Mouse (Mus musculus) splenic B cell, adult 2 months (primary cell): ENCODE data around the gene Sdf4.

Source experiments
- DNase-seq: peaks from one replicate; pipeline ENCODE4 v3.0.0-alpha.2; 2011; ENCODE audit warnings: low read depth, low spot score
- H3K27me3 ChIP-seq: 2 replicates; pipeline ENCODE4 v1.6.1; 2012; ENCODE audit warnings: mild to moderate bottlenecking, low read length, moderate library complexity, mixed read lengths; ENCODE audit not compliant: control insufficient read depth, poor library complexity, insufficient read depth, severe bottlenecking
- H3K36me3 ChIP-seq: 2 replicates; pipeline ENCODE4 v1.6.1; 2012; ENCODE audit warnings: mild to moderate bottlenecking, low read length, moderate library complexity, mixed read lengths; ENCODE audit not compliant: control insufficient read depth, poor library complexity, insufficient read depth, severe bottlenecking

Gene Sdf4

DNA sequence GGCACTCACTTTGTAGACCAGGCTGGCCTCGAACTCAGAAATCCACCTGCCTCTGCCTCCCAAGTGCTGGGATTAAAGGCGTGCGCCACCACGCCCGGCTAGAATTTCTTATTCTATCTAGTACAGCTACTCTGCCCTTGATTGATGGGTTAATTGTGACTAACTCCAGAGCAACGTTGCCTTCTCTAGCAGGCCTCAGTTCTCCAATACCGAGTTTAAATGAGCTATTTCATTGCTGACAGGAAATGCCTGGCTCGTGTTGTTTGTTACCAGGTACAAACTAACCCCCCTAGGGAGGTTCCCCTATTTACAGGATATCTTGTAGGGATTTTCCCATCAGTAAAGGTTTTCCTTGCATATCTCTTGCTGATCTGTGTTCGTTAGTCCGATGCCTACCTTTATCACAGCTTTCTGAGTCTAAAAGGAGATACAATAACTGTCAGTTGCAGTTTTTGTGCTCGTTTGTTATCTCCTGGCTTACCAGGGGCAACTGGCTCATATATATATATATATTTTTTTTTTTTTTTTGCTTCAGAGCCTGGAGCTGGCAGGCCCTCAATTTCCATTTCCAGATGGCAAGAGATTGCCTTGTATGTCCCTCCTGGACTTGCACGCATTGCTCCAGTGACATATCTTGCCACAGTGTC, 11.1 kb upstream of the Sdf4 start:
- no peaks in the 10 kb centered on the region for H3K27me3 ChIP-seq
- DNase-seq = no peak
- no peaks in the 10 kb centered on the region for H3K36me3 ChIP-seq

DNA sequence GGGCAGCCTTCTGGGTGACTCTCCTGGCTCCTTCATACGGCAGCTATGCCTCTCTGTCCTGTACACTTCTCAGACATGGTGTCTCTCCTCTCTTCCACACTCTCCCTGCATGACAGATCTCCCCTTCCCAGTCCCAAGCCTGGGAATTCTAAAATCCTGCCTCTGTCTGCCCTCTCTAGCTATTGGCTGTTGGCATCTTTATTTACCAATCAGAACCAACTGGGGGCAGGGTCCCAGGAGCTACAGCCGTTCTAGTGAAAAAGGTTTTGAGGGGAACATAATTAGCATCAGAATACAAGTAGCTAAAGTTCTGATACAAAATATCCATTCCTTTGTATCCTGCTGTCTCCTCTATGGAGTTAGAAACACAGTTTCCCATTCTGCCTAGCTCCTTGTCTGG, 8.9 kb upstream of the Sdf4 start:
- Histone ChIP-seq H3K36me3 (no peaks in the 10 kb centered on the region), H3K27me3 (no peaks in the 10 kb centered on the region)
- no peak for DNase-seq

DNA sequence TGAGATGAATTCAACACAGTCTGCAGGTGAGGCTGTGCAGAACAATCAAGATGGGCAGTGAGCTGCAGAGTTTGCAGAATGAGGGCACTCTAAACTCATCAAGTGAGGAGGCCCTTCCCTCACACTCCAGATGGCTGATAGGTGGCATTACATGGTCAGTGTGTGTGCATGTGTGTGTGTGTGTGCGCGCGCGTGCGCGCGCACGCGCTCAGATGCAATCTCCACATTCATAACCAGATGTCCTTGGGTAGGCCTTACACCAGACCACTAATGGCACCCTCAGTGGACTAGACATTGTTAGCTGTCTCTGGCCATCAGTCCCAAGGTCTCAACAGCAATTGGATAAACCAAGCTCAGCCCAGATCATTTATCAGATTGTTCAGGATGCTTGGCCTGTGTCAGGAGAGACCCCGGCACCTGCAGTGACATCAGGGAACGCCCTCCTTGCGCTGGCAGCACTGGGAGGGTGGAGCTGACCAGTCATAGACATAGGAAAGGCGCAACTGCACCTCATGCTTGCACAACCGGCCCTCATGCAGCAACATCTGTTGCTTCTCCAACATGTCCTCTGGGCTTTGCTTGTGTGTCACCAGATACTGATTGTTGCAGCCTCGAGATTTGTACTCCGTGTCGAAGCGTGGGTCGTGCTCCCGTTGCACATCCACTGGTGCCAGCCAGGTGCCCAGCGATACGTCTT, 1.3 kb upstream of the Sdf4 start:
- no peaks in the 10 kb centered on the region for H3K27me3 ChIP-seq
- peak; percentile 14 for DNase-seq
- H3K36me3 ChIP-seq = peaks cover 2% of the 10 kb centered on the region

DNA sequence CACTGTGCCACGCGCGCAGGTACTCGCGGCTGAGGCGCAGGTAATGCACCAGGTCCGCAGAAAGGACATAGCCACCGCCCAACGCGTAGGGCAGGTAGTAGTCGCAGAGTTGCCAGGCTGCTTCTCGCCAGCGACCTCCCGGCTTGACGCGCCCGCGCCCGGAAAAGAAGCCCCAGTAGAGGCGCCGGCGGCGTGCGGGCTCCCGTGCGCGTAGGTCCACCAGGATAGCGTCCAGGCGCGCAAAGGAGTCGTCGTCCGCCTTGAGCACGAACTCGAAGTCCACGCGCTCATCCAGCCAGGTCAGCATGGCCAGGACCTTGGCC, 803 bp upstream of the Sdf4 start:
- DNase-seq = no peak
- H3K36me3 ChIP-seq = peaks cover 4% of the 10 kb centered on the region

DNA sequence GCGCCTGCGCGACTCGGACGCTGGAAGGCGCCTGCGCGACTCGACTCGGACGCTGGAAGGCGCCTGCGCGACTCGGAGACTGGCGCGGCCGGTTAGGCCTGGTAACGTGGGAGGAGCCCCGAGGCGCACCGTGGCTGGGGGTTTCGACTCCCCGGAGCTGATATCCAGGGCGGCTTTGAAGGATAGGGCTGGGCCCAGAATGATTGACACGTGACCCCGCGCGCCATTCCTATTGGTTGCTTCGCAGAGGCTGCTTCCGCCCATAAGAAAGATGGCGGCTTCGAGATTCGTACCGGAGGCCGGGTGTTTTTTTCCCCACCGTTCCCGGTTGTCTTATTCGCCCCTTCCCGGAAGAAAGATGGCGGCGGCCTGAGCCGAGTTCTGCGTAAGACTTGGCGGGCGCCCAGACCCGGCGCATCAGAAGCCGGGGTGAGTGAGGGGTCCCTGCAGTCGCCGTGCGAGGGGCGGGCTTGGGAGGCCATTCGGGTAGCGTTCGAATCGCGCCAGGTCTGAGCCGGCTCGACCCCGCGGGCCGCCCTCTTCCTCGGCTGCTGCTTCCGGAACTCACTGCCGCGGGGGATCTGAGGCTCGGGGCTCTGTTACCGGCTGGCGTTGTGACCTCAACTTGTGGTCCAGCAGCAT, 355 bp downstream of the Sdf4 start:
- no peaks in the 10 kb centered on the region for H3K27me3 ChIP-seq
- peak; percentile 96 for DNase-seq
- peaks cover 8% of the 10 kb centered on the region for H3K36me3 ChIP-seq

More for the DNA sequence above, 803 bp upstream of the Sdf4 start:
- no peaks in the 10 kb centered on the region for H3K27me3 ChIP-seq

DNA sequence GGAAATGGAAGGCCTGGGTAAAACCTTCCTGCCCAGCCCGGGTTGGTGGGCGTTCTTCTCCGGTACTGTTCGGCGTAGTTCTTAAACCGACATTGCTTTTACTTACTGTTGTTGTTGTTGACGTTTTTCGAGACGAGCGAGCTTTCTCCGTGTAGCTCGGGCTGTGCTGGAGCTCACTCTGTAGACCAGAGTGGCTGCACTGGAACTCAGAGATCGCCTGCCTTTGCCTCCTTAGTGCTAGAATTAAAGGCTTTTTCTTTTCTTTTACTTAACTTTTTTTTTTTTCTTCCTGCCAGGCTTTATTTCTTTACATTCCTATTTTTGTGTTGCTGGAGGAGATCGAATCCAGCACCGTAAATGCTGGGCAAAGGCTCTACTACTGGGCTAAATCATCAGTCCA, 934 bp downstream of the Sdf4 start:
- no peaks in the 10 kb centered on the region for H3K27me3 ChIP-seq
- H3K36me3 ChIP-seq = peaks cover 8% of the 10 kb centered on the region
- no peak for DNase-seq

DNA sequence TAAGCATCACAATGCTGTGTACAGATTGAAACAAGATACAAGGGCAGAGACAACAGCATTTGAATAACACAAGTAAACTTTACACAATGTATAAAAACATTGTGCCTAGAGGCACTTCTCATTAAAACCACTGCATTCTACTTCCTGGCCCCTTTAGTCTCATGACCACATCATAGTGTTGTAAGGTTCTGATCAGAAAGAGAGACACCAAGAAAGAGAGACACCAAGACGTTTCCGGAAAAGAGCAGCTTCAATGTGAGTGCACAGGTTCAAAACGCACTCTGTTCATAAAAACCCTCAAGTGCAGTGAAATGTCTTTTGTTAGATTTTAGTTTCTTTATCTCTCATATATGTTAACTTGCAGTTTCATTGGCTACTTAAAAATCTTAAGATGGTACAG, 11.4 kb downstream of the Sdf4 start:
- no peak for DNase-seq
- no peaks in the 10 kb centered on the region for H3K27me3 ChIP-seq
- peaks cover 22% of the 10 kb centered on the region for H3K36me3 ChIP-seq

DNA sequence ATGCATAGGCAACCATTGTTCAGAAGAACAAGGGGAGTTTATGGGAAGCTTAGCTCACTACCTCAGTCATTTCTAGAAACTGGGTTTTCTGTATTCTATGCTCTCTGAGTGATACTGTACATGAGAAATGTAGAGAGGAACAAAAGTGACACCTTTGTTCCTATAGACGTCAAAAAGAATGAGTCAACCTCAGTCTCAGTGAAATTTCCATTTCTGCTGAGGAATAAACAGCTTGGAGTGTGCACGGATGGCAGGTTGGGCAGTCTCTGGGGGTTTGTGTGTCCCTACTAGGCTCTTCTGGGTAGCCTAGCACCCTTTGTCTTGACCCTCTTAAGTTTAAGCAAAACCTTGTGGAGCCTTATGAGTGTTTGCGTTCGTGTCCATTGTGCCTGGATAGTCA, 15.7 kb downstream of the Sdf4 start:
- no peak for DNase-seq
- no peaks in the 10 kb centered on the region for H3K27me3 ChIP-seq
- peaks cover 20% of the 10 kb centered on the region for H3K36me3 ChIP-seq

DNA sequence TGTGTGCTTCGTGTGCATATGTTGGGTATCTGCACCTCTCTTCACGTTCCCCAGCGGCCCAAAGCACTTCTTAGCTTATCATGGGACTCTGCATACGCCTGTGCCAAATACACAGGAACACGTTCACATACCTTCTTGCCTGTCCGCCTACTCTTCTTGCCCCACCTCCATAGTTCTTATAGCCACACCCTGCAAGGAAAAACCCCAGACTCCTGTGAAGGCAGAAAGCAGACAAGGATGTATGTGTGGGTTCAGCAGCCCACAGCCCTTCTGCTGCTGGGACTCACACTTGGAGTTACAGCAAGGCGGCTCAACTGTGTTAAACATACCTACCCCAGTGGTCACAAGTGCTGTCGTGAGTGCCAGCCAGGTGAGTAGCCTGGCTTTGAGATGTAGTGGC, 21.0 kb downstream of the Sdf4 start, which contains the start of gene Tnfrsf4:
Tnfrsf4 (plus strand) TSS at position 207 of the 400 bp plus-strand sequence.
- DNase-seq = no peak
- Histone ChIP-seq H3K27me3 (no peaks in the 10 kb centered on the region), H3K36me3 (peaks cover 12% of the 10 kb centered on the region)

DNA sequence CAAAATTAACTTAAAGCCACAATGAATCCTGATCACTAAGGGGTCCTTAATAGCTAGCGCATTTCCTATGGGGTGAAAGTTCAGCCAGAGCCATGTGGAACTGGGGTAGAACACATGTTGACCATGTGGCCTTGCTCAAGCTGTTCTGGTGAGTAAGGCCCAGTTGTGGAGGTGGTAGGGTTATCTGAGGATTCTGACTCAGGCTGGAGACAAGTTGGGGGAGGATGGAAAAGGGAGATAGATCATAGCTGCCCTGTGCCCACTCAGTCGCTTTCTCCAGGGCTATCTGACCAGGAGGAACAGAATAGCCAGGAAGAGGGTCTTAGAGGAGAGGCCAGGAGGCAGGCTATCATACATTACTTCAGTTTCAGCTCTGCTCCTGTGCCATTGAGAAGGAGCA, 21.8 kb downstream of the Sdf4 start:
- peaks cover 10% of the 10 kb centered on the region for H3K36me3 ChIP-seq
- no peak for DNase-seq
- no peaks in the 10 kb centered on the region for H3K27me3 ChIP-seq

DNA sequence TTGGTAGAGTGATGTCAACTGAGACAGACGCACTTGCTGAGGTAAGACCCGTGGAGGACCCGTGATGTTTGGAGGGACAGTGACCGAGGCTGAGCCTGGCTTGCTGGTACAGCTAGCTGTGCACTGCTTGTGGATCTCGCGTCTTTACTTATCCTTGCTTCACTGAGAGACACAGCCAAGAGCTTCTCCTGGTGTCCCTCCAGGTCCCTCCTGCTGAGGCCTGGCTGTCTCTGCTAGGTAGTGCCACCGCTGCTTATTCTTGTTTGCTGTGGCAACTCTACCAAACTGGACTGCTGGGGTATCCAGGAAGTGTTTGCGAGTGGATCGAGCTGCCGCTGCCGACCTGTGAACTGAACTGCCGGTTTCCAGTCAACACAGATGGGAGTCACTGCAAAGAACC, 27.1 kb downstream of the Sdf4 start:
- H3K27me3 ChIP-seq = no peaks in the 10 kb centered on the region
- DNase-seq = no peak
- no peaks in the 10 kb centered on the region; the same call in 1 of the 2 replicates for H3K36me3 ChIP-seq

DNA sequence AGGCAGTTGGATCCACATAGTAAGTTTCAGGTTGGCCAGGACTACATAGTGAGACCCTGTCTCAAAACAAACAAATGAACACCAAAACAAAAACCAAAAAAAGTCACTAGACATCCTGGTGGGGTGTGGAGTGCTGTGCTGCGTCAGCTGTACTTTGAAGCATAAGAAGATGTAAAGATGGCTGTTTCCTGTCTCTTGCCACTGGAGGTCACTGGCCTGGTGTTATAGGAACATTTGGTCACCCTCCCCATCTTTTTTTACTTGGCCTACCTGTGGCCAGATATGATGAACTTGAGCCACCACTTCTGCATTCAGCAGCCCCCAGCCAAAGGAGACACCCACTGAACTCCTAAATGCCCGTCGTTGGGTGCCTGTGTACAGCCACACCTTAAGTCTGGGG, 28.7 kb downstream of the Sdf4 start:
- no peak for DNase-seq
- Histone ChIP-seq H3K27me3 (no peaks in the 10 kb centered on the region), H3K36me3 (no peaks in the 10 kb centered on the region)

DNA sequence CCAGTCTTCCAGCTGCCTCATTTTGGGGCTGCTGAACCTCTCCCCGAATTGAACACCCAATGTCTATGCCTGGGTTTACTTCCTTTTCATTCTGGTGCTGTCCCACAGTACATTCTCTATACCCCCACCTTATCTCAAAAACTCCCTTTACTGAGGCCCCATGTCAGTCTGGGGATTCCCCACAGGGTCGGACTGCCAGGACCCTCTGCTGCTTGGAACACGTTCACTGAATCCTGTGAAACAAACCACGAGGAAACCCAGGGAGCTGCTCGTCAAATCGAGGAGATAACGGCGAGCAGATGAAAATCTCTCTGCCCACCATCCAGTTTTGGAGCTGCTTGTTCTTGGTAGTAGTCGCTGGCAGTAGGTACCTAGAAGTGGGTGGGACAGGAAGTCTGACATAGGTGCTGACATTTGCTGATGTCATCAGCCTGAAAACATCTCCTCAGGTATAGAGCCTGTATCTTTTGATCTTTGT, 29.3 kb downstream of the Sdf4 start:
- H3K36me3 ChIP-seq = no peaks in the 10 kb centered on the region
- no peaks in the 10 kb centered on the region for H3K27me3 ChIP-seq
- DNase-seq = no peak

DNA sequence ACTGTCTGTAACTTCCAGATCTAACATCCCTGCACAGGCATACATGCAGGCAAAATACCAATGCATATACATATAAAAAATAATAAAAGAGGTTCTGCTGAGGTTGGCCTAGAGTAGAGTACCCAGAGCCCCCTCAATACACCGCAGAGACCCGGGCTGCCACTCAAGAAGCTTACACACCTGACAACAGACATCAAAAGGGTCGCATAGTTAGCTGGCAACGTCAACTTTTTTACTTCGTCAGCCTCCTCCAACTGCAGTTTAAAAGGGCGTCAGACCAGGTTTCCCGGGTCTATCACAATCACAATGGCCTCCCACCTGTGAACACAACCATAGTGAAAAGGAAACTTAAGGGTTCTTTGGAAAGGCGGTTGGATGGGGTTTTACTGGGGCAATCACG, 30.8 kb downstream of the Sdf4 start:
- H3K27me3 ChIP-seq = no peaks in the 10 kb centered on the region
- DNase-seq = no peak
- H3K36me3 ChIP-seq = no peaks in the 10 kb centered on the region

DNA sequence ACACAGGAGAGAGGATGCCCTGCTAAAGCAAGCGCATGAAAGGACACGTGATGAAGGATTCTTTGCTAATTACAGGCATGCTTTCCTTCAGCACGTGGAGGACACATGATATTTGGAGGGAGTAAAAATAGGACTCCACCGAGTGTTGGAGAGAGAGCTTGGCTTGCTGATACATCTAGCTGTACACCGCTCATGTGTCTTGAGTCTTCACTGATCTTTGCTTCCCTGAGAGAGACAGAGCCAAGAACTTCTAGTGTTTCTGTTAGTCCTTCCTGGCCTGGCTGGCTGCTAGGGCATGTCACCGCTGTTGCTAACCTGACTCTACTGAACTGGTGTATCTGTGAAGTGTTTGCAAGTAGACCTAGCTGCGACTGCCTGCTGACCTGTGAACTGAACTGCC, 31.5 kb downstream of the Sdf4 start:
- Histone ChIP-seq H3K36me3 (no peaks in the 10 kb centered on the region), H3K27me3 (no peaks in the 10 kb centered on the region)
- DNase-seq = no peak
